Mouse (Mus musculus) heart, adult 2 months (tissue): Measurements from ENCODE around the gene Fuca2. TPM values are rescaled to one million over a fixed set of nuclear protein-coding genes. Genes with fewer than 3 reads are reported as not detected.
A peak's percentile ranks its signal among the peaks of the same experiment; 100 is the strongest.

Experiments
- DNase-seq, 2 experiments: peaks; one replicate each; pipeline ENCODE4 v3.0.0; 2021
- H3K27ac ChIP-seq: fragments of 200-600 bp; 2 replicates; pipeline ENCODE4 v1.8.1; 2022
- H3K27me3 ChIP-seq: fragments of 200-500 bp; 2 replicates; pipeline ENCODE4 v1.6.1; 2012; ENCODE audit warnings: mild to moderate bottlenecking, low read length, inconsistent platforms, mixed read lengths; ENCODE audit not compliant: control insufficient read depth, insufficient read depth
- H3K36me3 ChIP-seq: fragments of 200-500 bp; 2 replicates; pipeline ENCODE4 v1.6.1; 2012; ENCODE audit warnings: low read length, inconsistent platforms; ENCODE audit not compliant: control insufficient read depth, insufficient read depth
- H3K4me1 ChIP-seq: fragments of 200-500 bp; 2 replicates; pipeline ENCODE4 v1.6.1; 2011; ENCODE audit warnings: low read length; ENCODE audit not compliant: control insufficient read depth, insufficient read depth
- H3K4me3 ChIP-seq: fragments of 200-600 bp; 2 replicates; pipeline ENCODE4 v1.8.1; 2022
- H3K79me2 ChIP-seq: fragments of 200-500 bp; replicated peaks from 2 replicates; pipeline ENCODE4 v1.6.1; 2012; ENCODE audit warnings: mild to moderate bottlenecking, inconsistent platforms, low read length, moderate library complexity, mixed read lengths; ENCODE audit not compliant: control insufficient read depth, insufficient read depth
- H3K9ac ChIP-seq: fragments of 200-500 bp; 2 replicates; pipeline ENCODE4 v1.6.1; 2012; ENCODE audit warnings: low read depth, mild to moderate bottlenecking, control low read depth, inconsistent platforms, low read length, mixed read lengths
- CTCF ChIP-seq: fragments of 200-600 bp; IDR thresholded peaks from 2 replicates; pipeline ENCODE4 v1.8.1; 2022; ENCODE audit warnings: antibody characterized with exemption, mild to moderate bottlenecking, moderate library complexity
- EP300 ChIP-seq: fragments of 200-500 bp; IDR thresholded peaks from 2 replicates; pipeline ENCODE4 v1.6.1; 2011; ENCODE audit warnings: low read depth, low read length, control low read depth; ENCODE audit not compliant: insufficient read depth
- POLR2A ChIP-seq: fragments of 200-500 bp; IDR thresholded peaks from 2 replicates; pipeline ENCODE4 v1.6.1; 2011; ENCODE audit warnings: mild to moderate bottlenecking, low read depth, low read length, control low read depth; ENCODE audit not compliant: insufficient read depth
- WGBS: fragments of 180-500 bp; shearing (Covaris S2); methylation state at CpG from one replicate; pipeline ENCODE4 v1.1.7; 2018; 5-methylcytosine and 5-hydroxymethylcytosine counted together
- intact Hi-C: fragments of 180-260 bp; cut with DNase I; formaldehyde crosslinking; loops from one replicate; pipeline ENCODE4 v1.15.1; 2025
- polyA plus RNA-seq: library from polyadenylated mRNA; depleted of rRNA; stranded (reverse); fragments of >200 nt; gene quantifications from 2 replicates; pipeline ENCODE4 v1.2.3, GENCODE M21; 2012
- total RNA-seq, 2 experiments: library from RNA; stranded (reverse); gene quantifications; 2 replicates each; pipeline ENCODE4 v1.2.3; 2021

Fuca2 gene
- total and polyA plus RNA-seq, 3 experiments: 86.2 to 207 (median 202) TPM

GRCm38 (mm10) chr10:13470236-13470635 lies 29.1 kb upstream of the Fuca2 start:
- 79% methylated on average over 3 of the region's 3 CpGs for WGBS
- Histone ChIP-seq H3K4me3 (no peak overlapping the region), H3K27me3 (no peaks in the 10 kb centered on the region; the same call in 1 of the 2 replicates), H3K4me1 (no peaks in the 10 kb centered on the region), H3K27ac (no peak overlapping the region), H3K36me3 (no peaks in the 10 kb centered on the region), H3K79me2 (0 out of 2 replicates have a peak, but pooled peaks cover 1% of the 10 kb centered on the region), H3K9ac (no peak overlapping the region)
- DNase-seq: no peak
- intact Hi-C loops: no loop called here
- TF ChIP-seq CTCF (no peak), EP300 (no peak), POLR2A (no peak)

GRCm38 (mm10) chr10:13473287-13473832 lies 26.0 kb upstream of the Fuca2 start:
- no peak for DNase-seq
- H3K27me3 ChIP-seq: no peaks in the 10 kb centered on the region; the same call in 1 of the 2 replicates
- no peaks in the 10 kb centered on the region for H3K4me1 ChIP-seq
- intact Hi-C loops: no loop called here
- peak overlapping the region; percentile 75 for H3K27ac ChIP-seq
- peak overlapping the region; percentile 76 for H3K9ac ChIP-seq
- WGBS: 19% methylated on average over 17 of the region's 17 CpGs
- H3K4me3 ChIP-seq: peak overlapping the region; percentile 68
- no peaks in the 10 kb centered on the region for H3K79me2 ChIP-seq
- no peaks in the 10 kb centered on the region for H3K36me3 ChIP-seq
- TF ChIP-seq EP300: no peak

- TF ChIP-seq CTCF: peak; percentile 6; the same call in 1 of the 2 replicates
- no peak for TF ChIP-seq POLR2A
- DNase-seq: peak; percentile 62 to 65
- peak within 1 kb of the TSS; percentile 68 for H3K4me3 ChIP-seq
These were observed 25.3 kb upstream of the Fuca2 start, which contains the start of gene Phactr2 for GRCm38 (mm10) chr10:13473833-13474567. TSS of gene Phactr2 (minus strand) at chr10:13474412.

GRCm38 (mm10) chr10:13474568-13474955 lies 24.8 kb upstream of the Fuca2 start:
- TF ChIP-seq EP300: no peak
- no peak for TF ChIP-seq CTCF
- no peak for TF ChIP-seq POLR2A
- H3K27ac ChIP-seq: peak overlapping the region; percentile 75; the same call in 1 of the 2 replicates
- H3K9ac ChIP-seq: peak overlapping the region; percentile 76
- H3K27me3 ChIP-seq: no peaks in the 10 kb centered on the region; the same call in 1 of the 2 replicates
- no peaks in the 10 kb centered on the region for H3K4me1 ChIP-seq
- H3K36me3 ChIP-seq: no peaks in the 10 kb centered on the region
- H3K4me3 ChIP-seq: peak overlapping the region; percentile 68
- no peak for DNase-seq
- intact Hi-C loops: loop anchor here (2.0 kb wide), 1 partner anchor 28 kb away; no protein-coding TSS in a partner anchor
- WGBS: 4% methylated on average over 10 of the region's 10 CpGs
- H3K79me2 ChIP-seq: no peaks in the 10 kb centered on the region

More at GRCm38 (mm10) chr10:13473833-13474567, 25.3 kb upstream of the Fuca2 start, which contains the start of gene Phactr2:
- no peaks in the 10 kb centered on the region; the same call in 1 of the 2 replicates for H3K27me3 ChIP-seq
- H3K4me1 ChIP-seq: no peaks in the 10 kb centered on the region
- 2% methylated on average over 66 of the region's 71 CpGs for WGBS
- H3K79me2 ChIP-seq: no peaks in the 10 kb centered on the region
- no peaks in the 10 kb centered on the region for H3K36me3 ChIP-seq
- H3K9ac ChIP-seq: peak within 1 kb of the TSS; percentile 76
- intact Hi-C loops: loop anchor here (2.0 kb wide), 1 partner anchor 29 kb away; no protein-coding TSS in a partner anchor
- peak within 1 kb of the TSS; percentile 75 for H3K27ac ChIP-seq

GRCm38 (mm10) chr10:13475121-13475520 lies 24.2 kb upstream of the Fuca2 start:
- no peak overlapping the region for H3K27ac ChIP-seq
- H3K27me3 ChIP-seq: no peaks in the 10 kb centered on the region; the same call in 1 of the 2 replicates
- intact Hi-C loops: loop anchor here (2.0 kb wide), 1 partner anchor 28 kb away; no protein-coding TSS in a partner anchor
- no peak for DNase-seq
- no peaks in the 10 kb centered on the region for H3K36me3 ChIP-seq
- no peaks in the 10 kb centered on the region for H3K4me1 ChIP-seq
- TF ChIP-seq CTCF: no peak
- TF ChIP-seq EP300: no peak
- no peak for TF ChIP-seq POLR2A
- H3K79me2 ChIP-seq: no peaks in the 10 kb centered on the region
- H3K4me3 ChIP-seq: no peak overlapping the region
- H3K9ac ChIP-seq: no peak overlapping the region
- WGBS: 40% methylated on average over 7 of the region's 7 CpGs

- TF ChIP-seq POLR2A: no peak
- no peak for TF ChIP-seq CTCF
- no peak for TF ChIP-seq EP300
- no peak overlapping the region for H3K27ac ChIP-seq
- H3K9ac ChIP-seq: no peak overlapping the region
- 66% methylated on average over 6 of the region's 6 CpGs for WGBS
- no peaks in the 10 kb centered on the region for H3K36me3 ChIP-seq
- H3K4me1 ChIP-seq: no peaks in the 10 kb centered on the region
- intact Hi-C loops: no loop called here
- H3K4me3 ChIP-seq: no peak overlapping the region
- DNase-seq: no peak
- no peaks in the 10 kb centered on the region; the same call in 1 of the 2 replicates for H3K27me3 ChIP-seq
- no peaks in the 10 kb centered on the region for H3K79me2 ChIP-seq
These were observed 20.0 kb upstream of the Fuca2 start for GRCm38 (mm10) chr10:13479341-13479740.
